In genomic region chr9:43682102-43682501, GRCm38 (mm10) we compare ENCODE assay signal across 25 mouse cellular contexts.
"Had no signal": no experiment of that assay in that cellular context is flagged by ENCODE, and none has a peak within 500 bp of the region (broad histone marks: within the 10 kb centered on the region; RNA-seq: fewer than 3 reads in every experiment).

No protein-coding gene starts in this region.

- H3K9me3 ChIP-seq: heart, embryonic 13.5 days; heart, embryonic 15.5 days; intestine, embryonic 15.5 days; limb, embryonic 10.5 days; limb, embryonic 12.5 days; liver, embryonic 13.5 days; liver, embryonic 15.5 days had no signal

- H3K4me3 ChIP-seq: heart, adult 2 months; heart, embryonic 13.5 days; heart, embryonic 15.5 days; intestine, embryonic 15.5 days; layer of hippocampus, adult 2 months; left cerebral cortex, adult 2 months; limb, embryonic 10.5 days; limb, embryonic 12.5 days; liver, embryonic 13.5 days; liver, embryonic 15.5 days had no signal

- H3K36me3 ChIP-seq: heart, embryonic 13.5 days; heart, embryonic 15.5 days; intestine, embryonic 15.5 days; limb, embryonic 10.5 days; limb, embryonic 12.5 days; liver, embryonic 13.5 days; liver, embryonic 15.5 days had no signal

- ATAC-seq: hindbrain, embryonic 16.5 days; inflammation-experienced regulatory T-cells, adult 6 months; intestine, embryonic 15.5 days; intestine, postnatal 0 days; liver, postnatal 0 days had no signal

- H3K9ac ChIP-seq: heart, embryonic 13.5 days; heart, embryonic 15.5 days; hindbrain, embryonic 14.5 days; intestine, embryonic 15.5 days; limb, embryonic 12.5 days; liver, embryonic 13.5 days; liver, embryonic 15.5 days; liver, postnatal 0 days had no signal

- H3K4me1 ChIP-seq: heart, embryonic 13.5 days; heart, embryonic 15.5 days; limb, embryonic 12.5 days; liver, embryonic 13.5 days; liver, embryonic 15.5 days had no signal

- H3K27ac ChIP-seq: heart, adult 2 months; heart, embryonic 13.5 days; heart, embryonic 15.5 days; hindbrain, embryonic 14.5 days; intestine, embryonic 15.5 days; layer of hippocampus, adult 2 months; limb, embryonic 10.5 days; limb, embryonic 12.5 days; liver, embryonic 13.5 days; liver, embryonic 15.5 days had no signal

- DNase-seq: gastrocnemius, postnatal 14 days; gastrocnemius, postnatal 36 days; heart, adult 11 months; heart, adult 2 months; heart, postnatal 14 days; heart, postnatal 36 days; kidney, adult 18-20 months; kidney, adult 8-10 months; kidney, postnatal 10 days; kidney, postnatal 4 days; liver; liver, embryonic 13.5 days; liver, postnatal 0 days had no signal
